Mouse (Mus musculus): ENCODE results near the gene Col15a1.

The Col15a1 gene

GRCm38 (mm10) chr4:47207969-47208420 is at the start of gene Col15a1:
Gene Col15a1 (plus strand): TSS chr4:47208161.
- DNase-seq, result no peak

GRCm38 (mm10) chr4:47161103-47161755 is 46.7 kb upstream of the Col15a1 start:
- no peak for DNase-seq

GRCm38 (mm10) chr4:47161756-47162587 is 46.0 kb upstream of the Col15a1 start:
- DNase-seq, result no peak

- DNase-seq, result no peak
Observed at GRCm38 (mm10) chr4:47172314-47172713, 35.6 kb upstream of the Col15a1 start.

- no peak for DNase-seq
Observed at GRCm38 (mm10) chr4:47177101-47177500, 30.9 kb upstream of the Col15a1 start.

- DNase-seq, result no peak
Observed at GRCm38 (mm10) chr4:47178261-47178961, 29.6 kb upstream of the Col15a1 start.

GRCm38 (mm10) chr4:47179535-47179934 is 28.4 kb upstream of the Col15a1 start:
- no peak for DNase-seq

GRCm38 (mm10) chr4:47184058-47184661 is 23.8 kb upstream of the Col15a1 start:
- DNase-seq, result no peak

GRCm38 (mm10) chr4:47186514-47186913 is 21.4 kb upstream of the Col15a1 start:
- DNase-seq, result no peak

- DNase-seq, result no peak
Observed at GRCm38 (mm10) chr4:47196173-47196572, 11.8 kb upstream of the Col15a1 start.

- DNase-seq, result no peak
Observed at GRCm38 (mm10) chr4:47203643-47204042, 4.3 kb upstream of the Col15a1 start.

- DNase-seq, result no peak
Observed at GRCm38 (mm10) chr4:47205846-47206245, 2.1 kb upstream of the Col15a1 start.

- no peak for DNase-seq
Observed at GRCm38 (mm10) chr4:47208421-47208991, 545 bp downstream of the Col15a1 start.

- DNase-seq, result no peak
Observed at GRCm38 (mm10) chr4:47209466-47209865, 1.5 kb downstream of the Col15a1 start.

- DNase-seq, result no peak
Observed at GRCm38 (mm10) chr4:47218828-47219227, 10.9 kb downstream of the Col15a1 start.

- no peak for DNase-seq
Observed at GRCm38 (mm10) chr4:47219393-47219792, 11.4 kb downstream of the Col15a1 start.

- no peak for DNase-seq
Observed at GRCm38 (mm10) chr4:47220544-47220943, 12.6 kb downstream of the Col15a1 start.

GRCm38 (mm10) chr4:47222146-47222545 is 14.2 kb downstream of the Col15a1 start:
- DNase-seq, result no peak

- DNase-seq, result no peak
Observed at GRCm38 (mm10) chr4:47225920-47226319, 18.0 kb downstream of the Col15a1 start.

- DNase-seq, result no peak
Observed at GRCm38 (mm10) chr4:47227101-47227500, 19.1 kb downstream of the Col15a1 start.

- no peak for DNase-seq
Observed at GRCm38 (mm10) chr4:47227756-47228155, 19.8 kb downstream of the Col15a1 start.

- DNase-seq, result no peak
Observed at GRCm38 (mm10) chr4:47228945-47229344, 21.0 kb downstream of the Col15a1 start.

- DNase-seq, result no peak
Observed at GRCm38 (mm10) chr4:47230498-47230897, 22.5 kb downstream of the Col15a1 start.
